Mouse (Mus musculus): ENCODE data around the gene Polr1d. TPM values are rescaled to one million over a fixed set of nuclear protein-coding genes. Genes with fewer than 3 reads are reported as not detected.

Gene Polr1d
- polyA plus RNA-seq, 1 experiment from 2014 or later, result 71.8 TPM

GRCm38 (mm10) chr5:147125542-147126185 is 48.8 kb downstream of the Polr1d start:
- 88% methylated on average over 13 of the region's 13 CpGs for WGBS (ENCODE audit: missing documents)
- no peaks in the 10 kb centered on the region for H3K79me2 ChIP-seq (ENCODE audit: inconsistent target)

GRCm38 (mm10) chr5:147127860-147128259 is 51.0 kb downstream of the Polr1d start:
- no peak overlapping the region for H3K27ac ChIP-seq
- no peaks in the 10 kb centered on the region for H3K36me3 ChIP-seq (ENCODE audit: inconsistent target)
- WGBS (ENCODE audit: missing documents), result 67% methylated on average over 4 of the region's 4 CpGs
- H3K79me2 ChIP-seq (ENCODE audit: inconsistent target), result no peaks in the 10 kb centered on the region
- no peak overlapping the region for H3K4me3 ChIP-seq (ENCODE audit: inconsistent target)

More at GRCm38 (mm10) chr5:147125542-147126185, 48.8 kb downstream of the Polr1d start:
- Histone ChIP-seq H3K36me3 (ENCODE audit: inconsistent target) (no peaks in the 10 kb centered on the region), H3K27ac (no peak overlapping the region), H3K4me3 (ENCODE audit: inconsistent target) (no peak overlapping the region)

GRCm38 (mm10) chr5:147129484-147129883 is 52.6 kb downstream of the Polr1d start:
- no peak overlapping the region for H3K4me3 ChIP-seq (ENCODE audit: inconsistent target)
- no peaks in the 10 kb centered on the region for H3K36me3 ChIP-seq (ENCODE audit: inconsistent target)
- H3K27ac ChIP-seq, result no peak overlapping the region
- WGBS (ENCODE audit: missing documents), result 89% methylated on average over 2 of the region's 2 CpGs
- H3K79me2 ChIP-seq (ENCODE audit: inconsistent target), result no peaks in the 10 kb centered on the region

GRCm38 (mm10) chr5:147131912-147132311 is 55.1 kb downstream of the Polr1d start:
- 80% methylated on average over 4 of the region's 4 CpGs for WGBS (ENCODE audit: missing documents)
- Histone ChIP-seq H3K4me3 (ENCODE audit: inconsistent target) (no peak overlapping the region), H3K27ac (no peak overlapping the region), H3K36me3 (ENCODE audit: inconsistent target) (no peaks in the 10 kb centered on the region), H3K79me2 (ENCODE audit: inconsistent target) (no peaks in the 10 kb centered on the region)

- no peaks in the 10 kb centered on the region for H3K36me3 ChIP-seq (ENCODE audit: inconsistent target)
- H3K27ac ChIP-seq, result no peak overlapping the region
- no peak overlapping the region for H3K4me3 ChIP-seq (ENCODE audit: inconsistent target)
- H3K79me2 ChIP-seq (ENCODE audit: inconsistent target), result no peaks in the 10 kb centered on the region
- whole genome bisulfite sequencing (ENCODE audit: missing documents), result 35% methylated on average over 17 of the region's 17 CpGs
These were observed 56.8 kb downstream of the Polr1d start for GRCm38 (mm10) chr5:147133662-147134061.

GRCm38 (mm10) chr5:147134341-147135088 is 57.7 kb downstream of the Polr1d start:
- Histone ChIP-seq H3K79me2 (ENCODE audit: inconsistent target) (no peaks in the 10 kb centered on the region), H3K36me3 (ENCODE audit: inconsistent target) (no peaks in the 10 kb centered on the region), H3K4me3 (ENCODE audit: inconsistent target) (no peak overlapping the region), H3K27ac (no peak overlapping the region)
- 57% methylated on average over 8 of the region's 8 CpGs for WGBS (ENCODE audit: missing documents)

- Histone ChIP-seq H3K27ac (no peak overlapping the region), H3K79me2 (ENCODE audit: inconsistent target) (no peaks in the 10 kb centered on the region), H3K4me3 (ENCODE audit: inconsistent target) (no peak overlapping the region), H3K36me3 (ENCODE audit: inconsistent target) (no peaks in the 10 kb centered on the region)
- 93% methylated on average over 3 of the region's 3 CpGs for WGBS (ENCODE audit: missing documents)
These were observed 58.2 kb downstream of the Polr1d start for GRCm38 (mm10) chr5:147135089-147135446.

- 90% methylated on average over 13 of the region's 13 CpGs for WGBS (ENCODE audit: missing documents)
- no peaks in the 10 kb centered on the region for H3K36me3 ChIP-seq (ENCODE audit: inconsistent target)
- no peak overlapping the region for H3K4me3 ChIP-seq (ENCODE audit: inconsistent target)
- no peaks in the 10 kb centered on the region for H3K79me2 ChIP-seq (ENCODE audit: inconsistent target)
- no peak overlapping the region for H3K27ac ChIP-seq
These were observed 59.1 kb downstream of the Polr1d start for GRCm38 (mm10) chr5:147135994-147136393.

- no peak overlapping the region for H3K27ac ChIP-seq
These were observed 70.5 kb downstream of the Polr1d start for GRCm38 (mm10) chr5:147147340-147147739.

GRCm38 (mm10) chr5:147154806-147155371 is 78.0 kb downstream of the Polr1d start:
- 38% methylated on average over 13 of the region's 13 CpGs for WGBS (ENCODE audit: missing documents)
- H3K79me2 ChIP-seq (ENCODE audit: inconsistent target), result no peaks in the 10 kb centered on the region
- H3K36me3 ChIP-seq (ENCODE audit: inconsistent target), result no peaks in the 10 kb centered on the region
- H3K27ac ChIP-seq, result no peak overlapping the region
- no peak overlapping the region for H3K4me3 ChIP-seq (ENCODE audit: inconsistent target)

More at GRCm38 (mm10) chr5:147147340-147147739, 70.5 kb downstream of the Polr1d start:
- Histone ChIP-seq H3K79me2 (ENCODE audit: inconsistent target) (no peaks in the 10 kb centered on the region), H3K4me3 (ENCODE audit: inconsistent target) (no peak overlapping the region), H3K36me3 (ENCODE audit: inconsistent target) (no peaks in the 10 kb centered on the region)

- Histone ChIP-seq H3K4me3 (ENCODE audit: inconsistent target) (no peak overlapping the region), H3K79me2 (ENCODE audit: inconsistent target) (no peaks in the 10 kb centered on the region), H3K27ac (no peak overlapping the region), H3K36me3 (ENCODE audit: inconsistent target) (no peaks in the 10 kb centered on the region)
- WGBS (ENCODE audit: missing documents), result 36% methylated on average over 13 of the region's 13 CpGs
These were observed 78.7 kb downstream of the Polr1d start for GRCm38 (mm10) chr5:147155449-147156133.

- Histone ChIP-seq H3K36me3 (ENCODE audit: inconsistent target) (no peaks in the 10 kb centered on the region), H3K79me2 (ENCODE audit: inconsistent target) (no peaks in the 10 kb centered on the region), H3K4me3 (ENCODE audit: inconsistent target) (no peak overlapping the region), H3K27ac (no peak overlapping the region)
- WGBS (ENCODE audit: missing documents), result 38% methylated on average over 3 of the region's 3 CpGs
These were observed 79.5 kb downstream of the Polr1d start for GRCm38 (mm10) chr5:147156376-147156775.

GRCm38 (mm10) chr5:147157441-147157840 is 80.6 kb downstream of the Polr1d start:
- Histone ChIP-seq H3K4me3 (ENCODE audit: inconsistent target) (no peak overlapping the region), H3K27ac (no peak overlapping the region), H3K79me2 (ENCODE audit: inconsistent target) (no peaks in the 10 kb centered on the region), H3K36me3 (ENCODE audit: inconsistent target) (no peaks in the 10 kb centered on the region)
- 89% methylated on average over 7 of the region's 7 CpGs for WGBS (ENCODE audit: missing documents)

- 33% methylated on average over 6 of the region's 6 CpGs for WGBS (ENCODE audit: missing documents)
- Histone ChIP-seq H3K27ac (no peak overlapping the region), H3K79me2 (ENCODE audit: inconsistent target) (no peaks in the 10 kb centered on the region), H3K36me3 (ENCODE audit: inconsistent target) (no peaks in the 10 kb centered on the region), H3K4me3 (ENCODE audit: inconsistent target) (no peak overlapping the region)
These were observed 82.5 kb downstream of the Polr1d start for GRCm38 (mm10) chr5:147159320-147159719.

- WGBS (ENCODE audit: missing documents), result 55% methylated on average over 2 of the region's 2 CpGs
- H3K4me3 ChIP-seq (ENCODE audit: inconsistent target), result no peak overlapping the region
- no peaks in the 10 kb centered on the region for H3K79me2 ChIP-seq (ENCODE audit: inconsistent target)
These were observed 82.9 kb downstream of the Polr1d start for GRCm38 (mm10) chr5:147159792-147160191.

More at GRCm38 (mm10) chr5:147159792-147160191, 82.9 kb downstream of the Polr1d start:
- no peaks in the 10 kb centered on the region for H3K36me3 ChIP-seq (ENCODE audit: inconsistent target)
- no peak overlapping the region for H3K27ac ChIP-seq

Measured in macrophage (primary cell).